Mouse (Mus musculus): ENCODE results near the gene H13. TPM values are rescaled to one million over a fixed set of nuclear protein-coding genes. Genes with fewer than 3 reads are reported as not detected.

Gene H13
- total and polyA plus RNA-seq, 2 experiments from 2014 or later: 162 to 196 TPM

DNA sequence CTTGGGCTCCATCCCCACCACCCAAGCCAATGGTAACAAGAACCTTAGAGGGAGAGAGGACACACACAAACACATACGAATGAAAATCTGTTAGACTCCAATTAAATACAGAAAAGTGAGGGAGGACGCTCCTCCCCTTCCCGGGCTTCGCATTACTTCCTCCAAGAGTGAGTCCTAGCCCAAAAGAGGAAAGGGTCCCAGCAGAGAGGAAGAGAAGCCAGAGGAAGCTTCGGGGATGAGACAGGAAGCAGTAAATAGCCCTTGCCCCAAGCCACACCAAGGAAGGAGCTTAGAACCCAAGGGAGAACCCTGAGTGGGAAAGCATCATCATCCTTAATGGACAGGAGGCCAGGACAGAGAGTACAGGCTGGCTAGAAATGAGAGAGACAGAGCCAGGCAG lies 39.8 kb downstream of the H13 start:
- Histone ChIP-seq H3K4me2 (ENCODE audit: low read depth, low read length) (no peak overlapping the region), H3K36me3 (ENCODE audit: insufficient read depth, low read length) (peaks cover 11% of the 10 kb centered on the region; the same call in 1 of the 2 replicates), H3K4me1 (ENCODE audit: insufficient read depth, low read length) (peaks cover 14% of the 10 kb centered on the region; the same call in 1 of the 2 replicates), H3K4me3 (ENCODE audit: low read length) (no peak overlapping the region), H3K9me3 (ENCODE audit: low read length) (no peaks in the 10 kb centered on the region), H3K27ac (no peak overlapping the region), H3K27me3 (ENCODE audit: insufficient read depth, low read length) (no peaks in the 10 kb centered on the region), H3K9ac (replicated peaks; ENCODE audit: low read length) (no peak overlapping the region)
- TF ChIP-seq CTCF (IDR thresholded peaks at IDR 0.05; ENCODE audit: low read depth): no peak
- DNase-seq (ENCODE audit: low spot score) (no peak), ATAC-seq (no peak)
- 92% methylated on average over 5 of the region's 5 CpGs for WGBS

DNA sequence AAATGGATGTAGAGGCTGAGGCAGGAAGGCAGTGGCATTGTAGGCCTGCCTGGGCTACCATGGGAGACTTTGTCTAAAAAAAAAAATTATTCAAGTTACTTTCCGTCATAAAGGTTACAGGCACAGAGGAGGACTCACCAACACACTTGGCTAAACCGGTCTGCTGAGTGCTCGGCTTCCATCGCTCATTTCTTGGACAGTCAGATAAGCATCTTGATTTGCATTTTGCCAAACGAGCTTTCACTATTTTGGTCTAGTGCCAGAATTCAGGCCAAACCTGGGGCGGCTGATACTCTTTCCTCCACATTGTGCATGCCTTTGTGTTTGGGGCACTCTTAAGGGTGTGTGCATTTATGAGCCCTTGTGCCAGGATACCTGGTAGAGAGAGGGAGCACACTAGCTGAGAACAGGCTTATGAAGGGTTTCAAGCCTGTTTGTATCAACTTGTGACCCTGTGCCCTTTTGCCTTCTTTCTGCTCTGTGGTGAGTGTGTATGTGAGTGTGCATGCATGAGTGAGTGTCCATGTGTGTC lies 47.0 kb downstream of the H13 start:
- 0 out of 2 replicates have a peak, but pooled peaks cover 6% of the 10 kb centered on the region for H3K4me1 ChIP-seq (ENCODE audit: insufficient read depth, low read length)
- DNase-seq (ENCODE audit: low spot score) (no peak), ATAC-seq (no peak)
- no peak for TF ChIP-seq CTCF (IDR thresholded peaks at IDR 0.05; ENCODE audit: low read depth)
- no peak overlapping the region for H3K4me3 ChIP-seq (ENCODE audit: low read length)
- H3K27ac ChIP-seq: no peak overlapping the region
- no peaks in the 10 kb centered on the region for H3K9me3 ChIP-seq (ENCODE audit: low read length)
- H3K9ac ChIP-seq (replicated peaks; ENCODE audit: low read length): no peak overlapping the region
- no peaks in the 10 kb centered on the region for H3K36me3 ChIP-seq (ENCODE audit: insufficient read depth, low read length)
- no peak overlapping the region for H3K4me2 ChIP-seq (ENCODE audit: low read depth, low read length)
- WGBS: 31% methylated on average over 6 of the region's 6 CpGs
- no peaks in the 10 kb centered on the region for H3K27me3 ChIP-seq (ENCODE audit: insufficient read depth, low read length)

DNA sequence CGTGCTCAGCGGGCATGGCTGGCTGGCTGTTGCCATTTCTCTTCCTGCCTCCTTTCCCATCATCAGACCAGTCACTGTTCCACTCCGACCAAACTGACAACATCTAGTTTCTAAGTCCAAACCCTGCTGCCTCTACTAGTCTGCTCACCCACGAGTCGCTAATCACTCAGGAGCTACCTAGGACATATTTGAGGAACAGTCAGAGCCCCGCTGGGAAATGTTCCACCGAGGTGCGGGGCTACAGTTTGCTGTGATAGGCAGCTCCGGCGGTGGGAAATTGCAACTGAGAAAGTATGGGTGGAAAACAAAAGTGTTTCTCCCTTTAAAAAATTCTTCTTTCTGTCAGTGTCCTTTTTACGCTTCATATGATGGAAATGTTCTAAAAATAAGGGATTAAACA lies 48.4 kb downstream of the H13 start:
- Histone ChIP-seq H3K9ac (replicated peaks; ENCODE audit: low read length) (no peak overlapping the region), H3K4me3 (ENCODE audit: low read length) (no peak overlapping the region), H3K27me3 (ENCODE audit: insufficient read depth, low read length) (no peaks in the 10 kb centered on the region), H3K36me3 (ENCODE audit: insufficient read depth, low read length) (no peaks in the 10 kb centered on the region), H3K4me2 (ENCODE audit: low read depth, low read length) (no peak overlapping the region), H3K4me1 (ENCODE audit: insufficient read depth, low read length) (0 out of 2 replicates have a peak, but pooled peaks cover 6% of the 10 kb centered on the region), H3K27ac (peak overlapping the region; percentile 48; the same call in 1 of the 2 replicates), H3K9me3 (ENCODE audit: low read length) (no peaks in the 10 kb centered on the region)
- no peak for DNase-seq (ENCODE audit: low spot score)
- no peak for TF ChIP-seq CTCF (IDR thresholded peaks at IDR 0.05; ENCODE audit: low read depth)
- no peak for ATAC-seq
- WGBS: 25% methylated on average over 11 of the region's 11 CpGs

DNA sequence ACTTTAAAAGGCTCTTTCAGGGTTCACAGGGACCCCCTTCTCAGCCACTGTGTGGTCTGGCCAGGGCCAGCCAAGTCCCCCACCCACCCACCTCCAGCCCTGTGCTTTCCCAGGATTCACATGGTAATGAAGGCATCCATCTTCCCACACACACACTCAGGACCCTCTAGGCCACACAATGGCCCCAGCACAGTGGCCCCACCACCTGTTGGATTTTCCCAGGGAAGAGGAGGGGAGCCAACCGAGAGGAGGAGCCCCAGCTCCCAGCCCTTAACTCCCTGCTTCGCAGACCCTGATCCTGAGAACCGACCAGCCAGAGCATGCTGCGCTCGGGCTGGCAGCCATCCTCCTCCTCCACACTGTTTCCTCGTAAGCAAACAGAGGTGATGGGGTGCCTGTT lies 48.8 kb downstream of the H13 start:
- H3K9me3 ChIP-seq (ENCODE audit: low read length): no peaks in the 10 kb centered on the region
- no peak for TF ChIP-seq CTCF (IDR thresholded peaks at IDR 0.05; ENCODE audit: low read depth)
- no peak overlapping the region for H3K4me3 ChIP-seq (ENCODE audit: low read length)
- H3K4me2 ChIP-seq (ENCODE audit: low read depth, low read length): no peak overlapping the region
- H3K4me1 ChIP-seq (ENCODE audit: insufficient read depth, low read length): 0 out of 2 replicates have a peak, but pooled peaks cover 6% of the 10 kb centered on the region
- ATAC-seq (peak; percentile 78), DNase-seq (ENCODE audit: low spot score) (peak; percentile 39)
- no peaks in the 10 kb centered on the region for H3K36me3 ChIP-seq (ENCODE audit: insufficient read depth, low read length)
- WGBS: 17% methylated on average over 6 of the region's 6 CpGs
- H3K27ac ChIP-seq: peak overlapping the region; percentile 48; the same call in 1 of the 2 replicates
- no peaks in the 10 kb centered on the region for H3K27me3 ChIP-seq (ENCODE audit: insufficient read depth, low read length)
- no peak overlapping the region for H3K9ac ChIP-seq (replicated peaks; ENCODE audit: low read length)

DNA sequence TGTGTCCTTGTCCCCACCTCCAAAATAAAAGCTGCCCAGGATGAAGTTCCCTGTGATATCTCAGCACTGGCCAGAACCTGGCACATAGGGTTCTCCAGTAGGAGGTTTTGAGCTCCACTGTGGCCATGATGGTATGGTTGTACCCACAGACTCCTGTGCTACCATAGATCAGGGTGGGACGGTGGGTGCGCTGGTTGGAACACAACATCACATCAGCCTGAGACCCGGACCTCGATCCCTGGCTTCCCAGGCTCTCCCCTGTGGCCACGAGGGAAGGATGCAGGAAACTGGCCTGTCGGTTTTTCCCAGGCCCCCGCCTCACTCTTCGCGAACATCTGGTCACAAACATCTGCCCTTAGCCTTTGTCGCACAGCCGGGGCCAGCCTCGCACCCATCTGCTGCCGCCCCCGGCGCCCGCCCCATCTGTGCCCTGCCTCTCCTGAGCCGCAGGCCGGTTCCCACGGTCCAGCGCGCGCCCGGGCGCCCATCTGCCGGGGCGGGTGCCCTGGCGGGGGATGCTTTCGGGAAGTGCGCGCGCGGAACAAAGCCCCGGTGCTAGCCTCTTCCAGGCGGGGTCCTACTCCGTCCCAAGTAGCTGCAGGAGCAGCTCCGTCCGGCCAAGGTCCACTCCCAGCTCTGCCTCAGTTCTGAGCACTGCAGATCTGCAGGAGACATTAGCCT lies 54.5 kb downstream of the H13 start:
- H3K27ac ChIP-seq: no peak overlapping the region

DNA sequence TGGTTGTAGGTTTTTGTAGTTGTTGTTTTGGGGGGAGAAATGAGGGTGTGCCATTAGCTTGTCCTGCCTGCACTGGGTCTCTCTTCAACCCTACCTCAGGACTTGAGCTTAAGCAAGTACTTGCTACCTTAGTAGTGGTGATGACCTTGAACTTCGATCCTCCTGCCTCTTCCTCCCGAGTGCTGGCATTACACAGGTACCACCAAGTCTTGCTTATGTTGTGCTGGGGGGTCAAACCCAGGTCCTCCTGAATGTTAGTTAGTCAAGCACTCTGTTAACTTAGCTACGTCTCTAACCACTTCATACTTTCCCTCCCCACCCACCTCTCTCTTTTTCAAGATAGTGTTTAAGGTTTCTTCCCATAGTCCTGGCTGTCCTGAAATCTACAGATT lies 55.1 kb downstream of the H13 start:
- Histone ChIP-seq H3K36me3 (ENCODE audit: insufficient read depth, low read length) (no peaks in the 10 kb centered on the region), H3K9ac (replicated peaks; ENCODE audit: low read length) (no peak overlapping the region), H3K27me3 (ENCODE audit: insufficient read depth, low read length) (no peaks in the 10 kb centered on the region), H3K4me1 (ENCODE audit: insufficient read depth, low read length) (0 out of 2 replicates have a peak, but pooled peaks cover 4% of the 10 kb centered on the region), H3K9me3 (ENCODE audit: low read length) (no peaks in the 10 kb centered on the region), H3K27ac (no peak overlapping the region), H3K4me3 (ENCODE audit: low read length) (peak overlapping the region; percentile 27), H3K4me2 (ENCODE audit: low read depth, low read length) (peak overlapping the region; percentile 54)
- WGBS: 78% methylated on average over 3 of the region's 3 CpGs
- TF ChIP-seq CTCF (IDR thresholded peaks at IDR 0.05; ENCODE audit: low read depth): no peak
- ATAC-seq (no peak), DNase-seq (ENCODE audit: low spot score) (no peak)

More for the DNA sequence above, 54.5 kb downstream of the H13 start:
- H3K9ac ChIP-seq (replicated peaks; ENCODE audit: low read length): peak overlapping the region; percentile 50
- no peaks in the 10 kb centered on the region for H3K27me3 ChIP-seq (ENCODE audit: insufficient read depth, low read length)
- H3K36me3 ChIP-seq (ENCODE audit: insufficient read depth, low read length): no peaks in the 10 kb centered on the region
- no peaks in the 10 kb centered on the region for H3K9me3 ChIP-seq (ENCODE audit: low read length)
- peak overlapping the region; percentile 27 for H3K4me3 ChIP-seq (ENCODE audit: low read length)
- DNase-seq (ENCODE audit: low spot score) (peak; percentile 32), ATAC-seq (peak; percentile 74)
- peak overlapping the region; percentile 54 for H3K4me2 ChIP-seq (ENCODE audit: low read depth, low read length)
- WGBS: 3% methylated on average over 37 of the region's 37 CpGs
- TF ChIP-seq CTCF (IDR thresholded peaks at IDR 0.05; ENCODE audit: low read depth): no peak
- H3K4me1 ChIP-seq (ENCODE audit: insufficient read depth, low read length): 0 out of 2 replicates have a peak, but pooled peaks cover 4% of the 10 kb centered on the region
